Mouse (Mus musculus): Measurements from ENCODE around the gene Trub1. TPM values are rescaled to one million over a fixed set of nuclear protein-coding genes. Genes with fewer than 3 reads are reported as not detected.

Trub1 gene
- total RNA-seq, 2 experiments from 2014 or later, result 3.8 to 9.1 TPM

- intact Hi-C loops (cut with DNase I), result no loop called here
- DNase-seq (ENCODE audit: low spot score), result no peak
Observed at GRCm38 (mm10) chr19:57487051-57487658, 34.4 kb downstream of the Trub1 start.

GRCm38 (mm10) chr19:57489527-57489926 is 36.8 kb downstream of the Trub1 start:
- intact Hi-C loops (cut with DNase I), result no loop called here
- DNase-seq (ENCODE audit: low spot score), result no peak

GRCm38 (mm10) chr19:57491030-57491429 is 38.3 kb downstream of the Trub1 start:
- intact Hi-C loops (cut with DNase I), result no loop called here
- no peak for DNase-seq (ENCODE audit: low spot score)

GRCm38 (mm10) chr19:57494020-57494419 is 41.3 kb downstream of the Trub1 start:
- intact Hi-C loops (cut with DNase I), result no loop called here
- no peak for DNase-seq (ENCODE audit: low spot score)

- no peak for DNase-seq (ENCODE audit: low spot score)
- intact Hi-C loops (cut with DNase I), result no loop called here
Observed at GRCm38 (mm10) chr19:57498110-57498743, 45.5 kb downstream of the Trub1 start.

GRCm38 (mm10) chr19:57498884-57499410 is 46.2 kb downstream of the Trub1 start:
- intact Hi-C loops (cut with DNase I), result no loop called here
- DNase-seq (ENCODE audit: low spot score), result no peak

- DNase-seq (ENCODE audit: low spot score), result no peak
- intact Hi-C loops (cut with DNase I), result no loop called here
Observed at GRCm38 (mm10) chr19:57500254-57500653, 47.5 kb downstream of the Trub1 start.

GRCm38 (mm10) chr19:57503144-57503543 is 50.4 kb downstream of the Trub1 start:
- DNase-seq (ENCODE audit: low spot score), result no peak
- intact Hi-C loops (cut with DNase I), result no loop called here

GRCm38 (mm10) chr19:57505048-57505932 is 52.6 kb downstream of the Trub1 start:
- intact Hi-C loops (cut with DNase I), result no loop called here
- DNase-seq (ENCODE audit: low spot score), result no peak

- intact Hi-C loops (cut with DNase I), result no loop called here
- DNase-seq (ENCODE audit: low spot score), result no peak
Observed at GRCm38 (mm10) chr19:57506591-57506990, 53.9 kb downstream of the Trub1 start.

GRCm38 (mm10) chr19:57508261-57508788 is 55.6 kb downstream of the Trub1 start:
- no peak for DNase-seq (ENCODE audit: low spot score)
- intact Hi-C loops (cut with DNase I), result no loop called here

GRCm38 (mm10) chr19:57509758-57510319 is 57.1 kb downstream of the Trub1 start:
- intact Hi-C loops (cut with DNase I), result no loop called here
- no peak for DNase-seq (ENCODE audit: low spot score)

GRCm38 (mm10) chr19:57510836-57511235 is 58.1 kb downstream of the Trub1 start:
- intact Hi-C loops (cut with DNase I), result no loop called here
- no peak for DNase-seq (ENCODE audit: low spot score)

- DNase-seq (ENCODE audit: low spot score), result no peak
- intact Hi-C loops (cut with DNase I), result no loop called here
Observed at GRCm38 (mm10) chr19:57513123-57513522, 60.4 kb downstream of the Trub1 start.

- DNase-seq (ENCODE audit: low spot score), result no peak
- intact Hi-C loops (cut with DNase I), result no loop called here
Observed at GRCm38 (mm10) chr19:57521721-57522120, 69.0 kb downstream of the Trub1 start.

- DNase-seq (ENCODE audit: low spot score), result no peak
Observed at GRCm38 (mm10) chr19:57523363-57523762, 70.7 kb downstream of the Trub1 start.

GRCm38 (mm10) chr19:57525693-57526092 is 73.0 kb downstream of the Trub1 start:
- DNase-seq (ENCODE audit: low spot score), result no peak

More at GRCm38 (mm10) chr19:57523363-57523762, 70.7 kb downstream of the Trub1 start:
- intact Hi-C loops (cut with DNase I), result no loop called here

GRCm38 (mm10) chr19:57530212-57530611 is 77.5 kb downstream of the Trub1 start:
- no peak for DNase-seq (ENCODE audit: low spot score)
- intact Hi-C loops (cut with DNase I), result no loop called here

More at GRCm38 (mm10) chr19:57525693-57526092, 73.0 kb downstream of the Trub1 start:
- intact Hi-C loops (cut with DNase I), result no loop called here

- intact Hi-C loops (cut with DNase I), result no loop called here
- DNase-seq (ENCODE audit: low spot score), result no peak
Observed at GRCm38 (mm10) chr19:57534262-57534661, 81.5 kb downstream of the Trub1 start.

- intact Hi-C loops (cut with DNase I), result no loop called here
- DNase-seq (ENCODE audit: low spot score), result no peak
Observed at GRCm38 (mm10) chr19:57536512-57536911, 83.8 kb downstream of the Trub1 start.

Data from heart, postnatal 25 days (tissue).